Mouse (Mus musculus) heart, embryonic 12.5 days (tissue): ENCODE data around the gene Gm9817. TPM values are rescaled to one million over a fixed set of nuclear protein-coding genes. Genes with fewer than 3 reads are reported as not detected.
A peak's percentile ranks its signal among the peaks of the same experiment; 100 is the strongest.

Source experiments
- ATAC-seq: fragments of 200-750 bp; cut with Nextera tagmentation; 2 replicates; pipeline ENCODE4 v1.8.0; 2017; ENCODE audit warnings: moderate TSS enrichment, moderate library complexity; ENCODE audit not compliant: insufficient number of reproducible peaks, low FRiP score
- H3K27ac ChIP-seq: fragments of 300-500 bp; sonication (generic); 2 replicates; pipeline ENCODE4 v1.5.1; 2016; ENCODE audit warnings: mild to moderate bottlenecking, moderate library complexity; ENCODE audit not compliant: poor library complexity, severe bottlenecking
- H3K27me3 ChIP-seq: fragments of 300-500 bp; sonication (generic); replicated peaks from 2 replicates; pipeline ENCODE4 v1.6.1; 2016; ENCODE audit warnings: mild to moderate bottlenecking, moderate library complexity
- H3K36me3 ChIP-seq: fragments of 300-500 bp; sonication (generic); 2 replicates; pipeline ENCODE4 v1.6.1; 2016; ENCODE audit warnings: mild to moderate bottlenecking, moderate library complexity
- H3K4me1 ChIP-seq: fragments of 300-500 bp; sonication (generic); replicated peaks from 2 replicates; pipeline ENCODE4 v1.6.1; 2016; ENCODE audit warnings: mild to moderate bottlenecking
- H3K4me2 ChIP-seq: fragments of 300-500 bp; sonication (generic); 2 replicates; pipeline ENCODE4 v1.6.1; 2016; ENCODE audit warnings: mild to moderate bottlenecking, moderate library complexity
- H3K4me3 ChIP-seq: fragments of 300-500 bp; sonication (generic); 2 replicates; pipeline ENCODE4 v1.5.1; 2016; ENCODE audit warnings: mild to moderate bottlenecking
- H3K9ac ChIP-seq: fragments of 300-500 bp; sonication (generic); 2 replicates; pipeline ENCODE4 v1.6.1; 2016; ENCODE audit warnings: mild to moderate bottlenecking, moderate library complexity
- H3K9me3 ChIP-seq: fragments of 300-500 bp; sonication (generic); replicated peaks from 2 replicates; pipeline ENCODE4 v1.6.1; 2016; ENCODE audit warnings: mild to moderate bottlenecking, moderate library complexity
- WGBS: fragments of 180-500 bp; shearing (Covaris S2); methylation state at CpG from one replicate; pipeline ENCODE4 v1.1.7; 2016; 5-methylcytosine and 5-hydroxymethylcytosine counted together
- polyA plus RNA-seq: library from polyadenylated mRNA; unstranded; fragments of >200 nt; fragmentation: Nextera tagmentation; extraction: Ambion mirVana; gene quantifications from 2 replicates; pipeline ENCODE4 v1.2.1, GENCODE M21; 2016

Gm9817 gene
- polyA plus RNA-seq, 1 experiment from 2014 or later: 0.13 TPM

- H3K4me3 ChIP-seq: no peak overlapping the region
- no peaks in the 10 kb centered on the region for H3K27me3 ChIP-seq
- WGBS: 71% methylated on average over 7 of the region's 7 CpGs
- H3K27ac ChIP-seq: no peak overlapping the region
- no peak overlapping the region for H3K9ac ChIP-seq
- no peak overlapping the region for H3K4me2 ChIP-seq
- peaks cover 8% of the 10 kb centered on the region for H3K4me1 ChIP-seq
- ATAC-seq: no peak
- no peaks in the 10 kb centered on the region for H3K36me3 ChIP-seq
- H3K9me3 ChIP-seq: no peaks in the 10 kb centered on the region
Measured at GRCm38 (mm10) chr13:45049261-45050020, 29.1 kb upstream of the Gm9817 start.

DNA sequence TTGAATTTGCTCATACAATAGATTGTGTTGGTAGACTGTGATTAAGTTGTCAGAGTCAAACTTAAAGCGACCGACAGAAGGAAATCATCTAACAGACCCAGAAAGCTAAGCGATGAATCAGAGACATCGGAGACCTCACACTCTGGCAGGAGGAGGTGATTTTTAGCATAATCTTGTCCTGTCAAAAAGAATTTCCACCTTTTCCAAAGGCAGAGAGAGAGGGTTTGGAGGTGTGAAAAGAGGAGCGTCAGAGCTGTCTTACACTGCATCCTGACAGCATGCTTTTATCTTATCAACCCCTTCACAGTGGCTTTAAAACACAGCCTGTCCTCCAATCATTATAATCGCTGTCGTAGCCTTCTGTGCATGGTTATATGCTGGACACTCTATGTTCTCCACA lies 25.7 kb upstream of the Gm9817 start:
- H3K36me3 ChIP-seq: no peaks in the 10 kb centered on the region
- peaks cover 8% of the 10 kb centered on the region for H3K4me1 ChIP-seq
- H3K9ac ChIP-seq: no peak overlapping the region
- H3K27ac ChIP-seq: no peak overlapping the region
- no peak overlapping the region for H3K4me3 ChIP-seq
- no peak overlapping the region for H3K4me2 ChIP-seq
- H3K9me3 ChIP-seq: no peaks in the 10 kb centered on the region
- no peaks in the 10 kb centered on the region for H3K27me3 ChIP-seq
- ATAC-seq: no peak
- 16% methylated on average over 7 of the region's 7 CpGs for WGBS

- Histone ChIP-seq H3K27ac (no peak overlapping the region), H3K27me3 (no peaks in the 10 kb centered on the region), H3K36me3 (no peaks in the 10 kb centered on the region), H3K4me2 (no peak overlapping the region), H3K9me3 (no peaks in the 10 kb centered on the region), H3K4me3 (no peak overlapping the region), H3K9ac (no peak overlapping the region), H3K4me1 (peaks cover 8% of the 10 kb centered on the region)
- ATAC-seq: no peak
- 83% methylated on average over 3 of the region's 3 CpGs for WGBS
Measured at GRCm38 (mm10) chr13:45053843-45054242, 24.6 kb upstream of the Gm9817 start.

GRCm38 (mm10) chr13:45059206-45059605 lies 19.3 kb upstream of the Gm9817 start:
- Histone ChIP-seq H3K36me3 (no peaks in the 10 kb centered on the region), H3K4me2 (no peak overlapping the region), H3K27ac (no peak overlapping the region), H3K9ac (no peak overlapping the region), H3K4me3 (no peak overlapping the region), H3K9me3 (no peaks in the 10 kb centered on the region), H3K4me1 (peaks cover 12% of the 10 kb centered on the region), H3K27me3 (no peaks in the 10 kb centered on the region)
- 77% methylated on average over 17 of the region's 17 CpGs for WGBS
- no peak for ATAC-seq

- Histone ChIP-seq H3K4me3 (no peak overlapping the region), H3K9me3 (no peaks in the 10 kb centered on the region), H3K27ac (no peak overlapping the region), H3K36me3 (no peaks in the 10 kb centered on the region), H3K4me2 (no peak overlapping the region), H3K4me1 (peaks cover 12% of the 10 kb centered on the region), H3K27me3 (no peaks in the 10 kb centered on the region), H3K9ac (no peak overlapping the region)
- no peak for ATAC-seq
- WGBS: 36% methylated on average over 5 of the region's 5 CpGs
Measured at GRCm38 (mm10) chr13:45063146-45063545, 15.3 kb upstream of the Gm9817 start.

DNA sequence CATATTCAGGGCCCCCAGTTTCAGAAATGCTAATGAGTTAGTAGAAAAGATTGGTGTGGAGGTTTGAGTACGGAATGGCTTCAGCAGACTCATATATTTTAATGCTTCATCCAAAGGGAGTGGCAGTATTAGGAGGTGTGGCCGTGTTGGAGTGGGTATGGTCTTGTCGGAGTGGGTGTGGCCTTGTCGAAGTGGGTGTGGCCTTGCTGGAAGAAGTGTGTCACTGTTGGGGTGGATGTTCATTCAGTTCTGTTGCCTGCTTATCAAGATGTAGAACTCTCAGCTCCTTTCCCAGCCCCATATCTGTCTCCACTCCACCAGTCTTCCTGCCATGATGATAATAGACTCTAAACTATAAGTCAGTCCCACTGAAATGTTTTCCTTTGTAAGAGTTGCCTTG lies 13.5 kb upstream of the Gm9817 start:
- no peaks in the 10 kb centered on the region for H3K36me3 ChIP-seq
- no peaks in the 10 kb centered on the region for H3K27me3 ChIP-seq
- no peaks in the 10 kb centered on the region for H3K9me3 ChIP-seq
- H3K9ac ChIP-seq: no peak overlapping the region
- no peak overlapping the region for H3K4me3 ChIP-seq
- no peak overlapping the region for H3K27ac ChIP-seq
- 82% methylated on average over 4 of the region's 4 CpGs for WGBS
- no peak overlapping the region for H3K4me2 ChIP-seq
- no peak for ATAC-seq
- peaks cover 12% of the 10 kb centered on the region for H3K4me1 ChIP-seq

DNA sequence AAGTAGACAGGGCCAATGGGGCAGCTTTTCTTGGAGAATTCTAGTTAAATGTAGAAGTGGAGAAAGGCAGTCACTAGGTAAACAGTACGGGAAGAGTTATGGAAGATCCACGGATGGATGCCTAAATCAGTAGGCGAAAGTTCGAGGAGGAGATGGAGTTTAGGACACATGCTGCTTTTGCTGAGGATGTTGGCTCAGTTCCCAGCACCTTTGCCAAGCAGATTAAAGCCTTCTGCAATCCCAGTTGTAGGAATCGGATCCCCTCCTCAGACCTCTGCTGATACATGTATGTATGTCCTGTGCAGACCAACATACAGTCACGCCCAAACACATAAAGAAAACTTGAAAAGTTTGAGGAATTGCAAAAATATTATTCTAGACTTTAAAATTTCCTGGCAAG lies 8.1 kb upstream of the Gm9817 start:
- no peaks in the 10 kb centered on the region for H3K27me3 ChIP-seq
- no peak overlapping the region for H3K4me3 ChIP-seq
- H3K4me2 ChIP-seq: no peak overlapping the region
- H3K4me1 ChIP-seq: no peaks in the 10 kb centered on the region
- ATAC-seq: no peak
- WGBS: 71% methylated on average over 6 of the region's 6 CpGs
- H3K36me3 ChIP-seq: no peaks in the 10 kb centered on the region
- H3K9ac ChIP-seq: no peak overlapping the region
- no peak overlapping the region for H3K27ac ChIP-seq
- H3K9me3 ChIP-seq: no peaks in the 10 kb centered on the region

GRCm38 (mm10) chr13:45075012-45075411 lies 3.5 kb upstream of the Gm9817 start:
- Histone ChIP-seq H3K27me3 (peaks cover 7% of the 10 kb centered on the region; the same call in 1 of the 2 replicates), H3K9ac (no peak overlapping the region), H3K4me3 (no peak overlapping the region), H3K36me3 (no peaks in the 10 kb centered on the region), H3K9me3 (no peaks in the 10 kb centered on the region), H3K4me1 (no peaks in the 10 kb centered on the region), H3K27ac (no peak overlapping the region), H3K4me2 (no peak overlapping the region)
- no peak for ATAC-seq

DNA sequence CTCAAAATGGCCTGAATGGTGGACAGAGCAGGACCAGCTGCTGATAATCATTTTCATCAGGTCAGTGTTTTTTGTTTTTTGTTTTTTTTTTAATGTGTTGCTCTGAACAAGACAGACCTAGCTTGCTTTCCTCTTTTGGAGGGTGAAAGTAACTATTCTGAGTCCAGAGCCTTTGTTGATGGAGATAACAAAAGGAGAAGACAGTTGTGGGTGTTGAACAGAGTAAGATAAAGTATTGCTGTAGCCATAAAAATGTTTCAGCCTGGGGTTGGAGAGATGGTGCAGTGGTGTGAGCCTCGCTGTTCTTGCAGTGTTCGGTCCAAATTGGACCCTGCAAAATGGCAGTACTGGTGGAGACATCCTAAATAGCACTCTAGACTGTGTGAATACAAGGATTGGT lies 2.8 kb upstream of the Gm9817 start:
- no peak for ATAC-seq
- no peaks in the 10 kb centered on the region for H3K4me1 ChIP-seq
- H3K4me2 ChIP-seq: no peak overlapping the region
- no peaks in the 10 kb centered on the region for H3K36me3 ChIP-seq
- no peak overlapping the region for H3K9ac ChIP-seq
- H3K4me3 ChIP-seq: no peak overlapping the region
- H3K9me3 ChIP-seq: peaks cover 4% of the 10 kb centered on the region; the same call in 1 of the 2 replicates
- 86% methylated on average over 2 of the region's 2 CpGs for WGBS
- H3K27me3 ChIP-seq: peaks cover 8% of the 10 kb centered on the region; the same call in 1 of the 2 replicates
- H3K27ac ChIP-seq: no peak overlapping the region

DNA sequence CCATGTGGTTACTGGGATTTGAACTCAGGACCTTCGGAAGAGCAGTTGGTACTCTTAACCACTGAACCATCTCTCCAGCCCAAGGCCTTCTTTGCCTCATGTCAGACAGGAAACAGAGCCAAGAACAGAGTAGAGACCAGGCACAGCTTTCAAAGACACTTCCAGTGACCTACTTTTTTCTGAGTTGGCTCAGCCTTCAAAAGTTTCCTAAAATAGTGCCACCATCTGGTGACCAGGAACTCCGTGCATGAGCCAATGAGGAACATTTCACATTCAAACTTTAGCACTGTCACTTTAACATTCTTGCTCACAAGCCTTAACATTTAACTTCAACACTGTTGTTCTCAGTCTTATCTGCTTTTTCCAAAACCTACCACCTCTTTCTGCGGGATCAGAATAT lies 2.3 kb downstream of the Gm9817 start:
- Histone ChIP-seq H3K4me2 (no peak overlapping the region), H3K4me3 (no peak overlapping the region), H3K27ac (no peak overlapping the region), H3K36me3 (no peaks in the 10 kb centered on the region), H3K4me1 (peaks cover 13% of the 10 kb centered on the region), H3K27me3 (peaks cover 8% of the 10 kb centered on the region; the same call in 1 of the 2 replicates), H3K9ac (no peak overlapping the region), H3K9me3 (peaks cover 9% of the 10 kb centered on the region)
- 86% methylated on average over 3 of the region's 3 CpGs for WGBS
- no peak for ATAC-seq

DNA sequence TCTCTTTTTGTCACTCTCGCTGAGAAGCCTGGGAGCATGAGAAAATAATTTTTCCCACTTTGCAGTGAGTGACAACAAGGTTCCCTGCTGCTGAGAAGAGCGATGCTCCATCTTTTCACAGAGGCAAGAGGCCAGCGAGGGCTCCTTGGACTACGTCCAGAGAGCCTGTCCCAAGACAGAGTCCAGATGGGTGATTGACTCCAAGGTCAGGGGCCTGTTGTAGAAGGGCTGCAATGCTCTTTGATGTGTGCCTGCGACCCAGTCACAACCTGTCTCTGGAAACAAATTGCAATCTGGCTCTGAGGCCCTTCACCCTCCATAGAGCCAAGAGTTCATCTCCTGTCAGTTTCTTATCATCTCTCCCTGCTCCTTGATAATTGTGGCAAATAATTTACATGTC lies 5.2 kb downstream of the Gm9817 start:
- Histone ChIP-seq H3K4me2 (no peak overlapping the region), H3K4me3 (no peak overlapping the region), H3K9ac (no peak overlapping the region), H3K4me1 (peaks cover 16% of the 10 kb centered on the region), H3K9me3 (peaks cover 9% of the 10 kb centered on the region), H3K27ac (peak overlapping the region; percentile 13; the same call in 1 of the 2 replicates), H3K27me3 (peaks cover 8% of the 10 kb centered on the region; the same call in 1 of the 2 replicates), H3K36me3 (no peaks in the 10 kb centered on the region)
- WGBS: 12% methylated on average over 5 of the region's 5 CpGs
- ATAC-seq: 0 out of 2 replicates have a peak, but pooled peaks have one; percentile 36

DNA sequence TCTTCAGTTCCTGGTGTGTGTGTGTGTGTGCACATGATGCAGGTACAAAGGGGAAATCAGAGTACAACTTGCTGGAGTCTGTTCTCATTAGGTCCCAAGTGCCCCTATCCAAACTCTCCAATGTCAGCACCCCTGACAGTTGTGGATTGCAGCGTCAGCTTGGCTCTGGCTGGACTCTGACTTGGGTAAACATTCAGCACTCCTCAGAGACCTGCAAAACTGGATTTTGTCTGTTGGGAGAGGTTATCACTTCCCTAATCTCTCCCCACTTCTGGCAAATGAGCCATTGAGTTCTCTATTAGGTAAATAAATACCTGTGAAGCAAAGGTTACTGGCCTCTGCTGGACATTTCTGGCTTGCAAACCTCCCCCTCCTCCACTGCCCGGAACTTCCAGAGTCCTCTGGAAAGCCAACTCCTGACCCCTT lies 10.3 kb downstream of the Gm9817 start:
- H3K27ac ChIP-seq: no peak overlapping the region
- WGBS: 8% methylated on average over 2 of the region's 2 CpGs
- H3K4me2 ChIP-seq: no peak overlapping the region

More for the DNA sequence above, 10.3 kb downstream of the Gm9817 start:
- Histone ChIP-seq H3K27me3 (no peaks in the 10 kb centered on the region), H3K36me3 (no peaks in the 10 kb centered on the region), H3K9me3 (no peaks in the 10 kb centered on the region), H3K9ac (no peak overlapping the region), H3K4me1 (peaks cover 22% of the 10 kb centered on the region), H3K4me3 (no peak overlapping the region)
- ATAC-seq: no peak
